Mouse (Mus musculus) megakaryocyte, embryonic 14.5 days (primary cell): ENCODE data around the gene Prss32.

Source experiments
- FLI1 ChIP-seq: IDR thresholded peaks from 2 replicates; pipeline ENCODE4 v1.6.1; 2012; ENCODE audit warnings: low read length, inconsistent platforms, mixed read lengths
- GATA1 ChIP-seq: IDR thresholded peaks from 3 replicates; pipeline ENCODE4 v1.6.1; 2012; ENCODE audit warnings: mixed read lengths, low read length, inconsistent platforms, borderline replicate concordance

DNA sequence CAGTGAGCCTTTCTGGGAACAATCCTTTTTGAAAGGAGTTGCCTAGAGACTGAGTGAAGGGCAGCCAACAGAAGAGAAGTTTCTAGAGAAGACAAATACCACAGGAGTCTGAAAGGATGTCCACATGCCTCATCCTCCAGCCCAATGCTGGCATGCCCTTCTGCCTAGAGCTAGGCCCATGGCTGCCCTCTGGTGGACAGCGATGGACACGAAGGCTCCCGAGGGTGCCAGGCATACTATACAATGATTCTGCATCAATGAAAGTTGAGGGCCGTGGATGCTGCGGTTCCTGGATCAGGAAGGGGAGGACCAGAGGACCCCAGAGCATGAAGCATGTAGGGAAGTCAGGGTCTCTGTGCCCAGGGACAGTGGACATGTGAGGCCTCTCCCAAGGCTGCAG lies 9.6 kb downstream of the Prss32 start:
- TF ChIP-seq GATA1 (no peak), FLI1 (no peak)
